In the genomic region with DNA sequence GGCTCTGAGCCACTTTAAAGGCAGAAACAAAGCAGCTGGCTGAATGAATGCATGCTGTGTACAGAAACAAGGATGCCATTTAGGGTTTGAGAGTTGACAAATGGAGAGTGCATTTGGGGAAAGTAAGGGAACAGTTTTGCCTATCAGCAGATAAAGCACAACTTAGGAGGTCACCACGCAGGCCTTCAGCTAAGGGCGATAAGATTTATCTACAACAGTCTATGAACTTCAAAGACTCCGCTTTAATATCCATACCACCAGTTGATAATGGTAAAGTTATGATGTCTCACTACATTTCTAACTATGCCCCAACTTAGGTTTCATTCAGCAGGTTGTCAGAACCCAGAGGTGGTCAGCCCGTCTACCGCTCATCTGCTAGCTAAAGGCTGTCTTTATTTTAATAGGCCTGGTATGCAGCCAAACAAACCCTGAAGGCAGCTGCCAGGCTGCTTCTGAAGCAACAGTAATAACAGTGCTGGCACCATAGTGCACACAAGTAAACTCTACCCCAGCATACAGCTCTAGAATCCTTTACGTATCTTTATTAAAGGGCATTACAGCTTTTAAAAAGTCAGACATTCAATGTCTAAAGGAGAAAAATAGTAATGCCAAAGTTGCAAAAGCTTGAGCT, we compare ENCODE assay signal across 1 mouse cellular context.
A peak's percentile ranks its signal among the peaks of the same experiment; 100 is the strongest.
TF ChIP-seq lines count a peak whose summit lies in the region.

No protein-coding gene starts in this region.

TF ChIP-seq in MEL, 35 proteins besides CTCF, POLR2A, EP300 and RAD21 (continued from another document):
- no peak for TF ChIP-seq ELF1 (IDR thresholded peaks at IDR 0.05; ENCODE audit: low read depth, low read length)
- peak; percentile 41 for TF ChIP-seq MAX (IDR thresholded peaks at IDR 0.05; ENCODE audit: low read length)
- TF ChIP-seq HCFC1 (IDR thresholded peaks at IDR 0.05; ENCODE audit: low read depth, low read length) = no peak
- peak; percentile 87 for TF ChIP-seq TCF12 (IDR thresholded peaks at IDR 0.05; ENCODE audit: low read depth, low read length)
- TF ChIP-seq MAZ (IDR thresholded peaks at IDR 0.05; ENCODE audit: low read depth, low read length) = no peak
- no peak for TF ChIP-seq E2F4 (IDR thresholded peaks at IDR 0.05; ENCODE audit: borderline replicate concordance, low read depth, low read length)
- peak; percentile 84 for TF ChIP-seq RCOR1 (IDR thresholded peaks at IDR 0.05; ENCODE audit: low read depth, low read length)
- no peak for TF ChIP-seq UBTF (IDR thresholded peaks at IDR 0.05; ENCODE audit: borderline replicate concordance, insufficient read depth, low read depth, low read length)
- TF ChIP-seq POLR2AphosphoS5 (IDR thresholded peaks at IDR 0.05; ENCODE audit: borderline replicate concordance, low read depth, low read length) = no peak
- TF ChIP-seq MEF2A (IDR thresholded peaks at IDR 0.05; ENCODE audit: extremely low read depth, insufficient replicate concordance, low read depth, low read length, poor library complexity, severe bottlenecking) = no peak
- 0 out of 2 replicates have a peak, but pooled peaks have one; percentile 43 for TF ChIP-seq CHD1 (IDR thresholded peaks at IDR 0.05; ENCODE audit: low read depth, low read length)
- TF ChIP-seq GATA1 (IDR thresholded peaks at IDR 0.05; ENCODE audit: low read depth, low read length) = peak; percentile 92
- TF ChIP-seq ETS1 (IDR thresholded peaks at IDR 0.05; ENCODE audit: low read depth, low read length) = peak; percentile 81
- TF ChIP-seq SIN3A (IDR thresholded peaks at IDR 0.05; ENCODE audit: low read length) = peak; percentile 64
- peak; percentile 50; the same call in 1 of the 2 replicates for TF ChIP-seq MYB (IDR thresholded peaks at IDR 0.05; ENCODE audit: low read depth, low read length)
